Mouse (Mus musculus): ENCODE data around the gene Slc44a5. TPM values are rescaled to one million over a fixed set of nuclear protein-coding genes. Genes with fewer than 3 reads are reported as not detected.

The Slc44a5 gene
- polyA plus RNA-seq, 1 experiment = 3.7 TPM

DNA sequence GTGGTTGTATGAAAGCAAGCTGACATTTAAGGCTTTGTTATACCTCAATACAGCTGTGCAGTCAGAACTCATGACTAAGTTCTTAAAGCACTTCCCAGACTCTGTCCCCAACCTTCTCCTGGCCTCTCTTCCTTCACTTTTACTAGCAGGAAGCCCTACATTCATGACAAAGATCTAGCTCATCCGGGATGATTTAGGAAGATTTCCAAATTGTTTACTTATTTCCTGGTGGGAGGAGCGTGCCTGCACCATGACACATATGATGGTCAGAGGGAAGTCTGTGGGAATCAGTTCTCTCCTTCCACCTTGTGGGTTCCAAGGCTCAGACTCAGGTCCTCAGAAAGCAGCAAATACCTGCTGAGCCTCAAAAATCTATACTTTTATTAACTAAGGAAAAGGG lies 317.1 kb downstream of the Slc44a5 start:
- H3K27me3 ChIP-seq (ENCODE audit: control insufficient read depth, insufficient read depth, low read length) = no peaks in the 10 kb centered on the region
- TF ChIP-seq POLR2A (IDR thresholded peaks at IDR 0.05; ENCODE audit: control insufficient read depth, low read depth, low read length) = no peak
- TF ChIP-seq CTCF (IDR thresholded peaks at IDR 0.05; ENCODE audit: control insufficient read depth, insufficient read depth, insufficient replicate concordance, low read depth, low read length) = no peak
- H3K36me3 ChIP-seq (ENCODE audit: control insufficient read depth, insufficient read depth, low read length) = no peaks in the 10 kb centered on the region
- H3K4me1 ChIP-seq (ENCODE audit: control insufficient read depth, insufficient read depth, low read length) = no peaks in the 10 kb centered on the region
- no peak overlapping the region for H3K27ac ChIP-seq (ENCODE audit: control insufficient read depth, insufficient read depth, low read depth, low read length)
- H3K4me3 ChIP-seq (ENCODE audit: control insufficient read depth, low read depth, low read length) = no peak overlapping the region

- H3K27ac ChIP-seq (ENCODE audit: control insufficient read depth, insufficient read depth, low read depth, low read length) = no peak overlapping the region
- TF ChIP-seq CTCF (IDR thresholded peaks at IDR 0.05; ENCODE audit: control insufficient read depth, insufficient read depth, insufficient replicate concordance, low read depth, low read length) (no peak), POLR2A (IDR thresholded peaks at IDR 0.05; ENCODE audit: control insufficient read depth, low read depth, low read length) (no peak)
- H3K4me3 ChIP-seq (ENCODE audit: control insufficient read depth, low read depth, low read length) = no peak overlapping the region
- no peaks in the 10 kb centered on the region for H3K36me3 ChIP-seq (ENCODE audit: control insufficient read depth, insufficient read depth, low read length)
- no peaks in the 10 kb centered on the region for H3K4me1 ChIP-seq (ENCODE audit: control insufficient read depth, insufficient read depth, low read length)
- no peaks in the 10 kb centered on the region for H3K27me3 ChIP-seq (ENCODE audit: control insufficient read depth, insufficient read depth, low read length)
Observed at GRCm38 (mm10) chr3:154292126-154292525, 318.9 kb downstream of the Slc44a5 start.

- Histone ChIP-seq H3K27ac (ENCODE audit: control insufficient read depth, insufficient read depth, low read depth, low read length) (no peak overlapping the region), H3K27me3 (ENCODE audit: control insufficient read depth, insufficient read depth, low read length) (no peaks in the 10 kb centered on the region), H3K36me3 (ENCODE audit: control insufficient read depth, insufficient read depth, low read length) (no peaks in the 10 kb centered on the region), H3K4me3 (ENCODE audit: control insufficient read depth, low read depth, low read length) (no peak overlapping the region), H3K4me1 (ENCODE audit: control insufficient read depth, insufficient read depth, low read length) (no peaks in the 10 kb centered on the region; the same call in 1 of the 2 replicates)
- TF ChIP-seq POLR2A (IDR thresholded peaks at IDR 0.05; ENCODE audit: control insufficient read depth, low read depth, low read length) (no peak), CTCF (IDR thresholded peaks at IDR 0.05; ENCODE audit: control insufficient read depth, insufficient read depth, insufficient replicate concordance, low read depth, low read length) (no peak)
Observed at GRCm38 (mm10) chr3:154293839-154294490, 320.7 kb downstream of the Slc44a5 start.

GRCm38 (mm10) chr3:154294924-154295834 lies 321.9 kb downstream of the Slc44a5 start:
- no peaks in the 10 kb centered on the region for H3K27me3 ChIP-seq (ENCODE audit: control insufficient read depth, insufficient read depth, low read length)
- H3K4me3 ChIP-seq (ENCODE audit: control insufficient read depth, low read depth, low read length) = no peak overlapping the region
- H3K36me3 ChIP-seq (ENCODE audit: control insufficient read depth, insufficient read depth, low read length) = no peaks in the 10 kb centered on the region
- H3K27ac ChIP-seq (ENCODE audit: control insufficient read depth, insufficient read depth, low read depth, low read length) = no peak overlapping the region
- no peaks in the 10 kb centered on the region; the same call in 1 of the 2 replicates for H3K4me1 ChIP-seq (ENCODE audit: control insufficient read depth, insufficient read depth, low read length)
- TF ChIP-seq POLR2A (IDR thresholded peaks at IDR 0.05; ENCODE audit: control insufficient read depth, low read depth, low read length) = no peak
- TF ChIP-seq CTCF (IDR thresholded peaks at IDR 0.05; ENCODE audit: control insufficient read depth, insufficient read depth, insufficient replicate concordance, low read depth, low read length) = no peak

GRCm38 (mm10) chr3:154297499-154297898 lies 324.3 kb downstream of the Slc44a5 start:
- peaks cover 2% of the 10 kb centered on the region for H3K4me1 ChIP-seq (ENCODE audit: control insufficient read depth, insufficient read depth, low read length)
- H3K27me3 ChIP-seq (ENCODE audit: control insufficient read depth, insufficient read depth, low read length) = no peaks in the 10 kb centered on the region
- TF ChIP-seq POLR2A (IDR thresholded peaks at IDR 0.05; ENCODE audit: control insufficient read depth, low read depth, low read length) (no peak), CTCF (IDR thresholded peaks at IDR 0.05; ENCODE audit: control insufficient read depth, insufficient read depth, insufficient replicate concordance, low read depth, low read length) (no peak)
- no peak overlapping the region for H3K4me3 ChIP-seq (ENCODE audit: control insufficient read depth, low read depth, low read length)
- H3K27ac ChIP-seq (ENCODE audit: control insufficient read depth, insufficient read depth, low read depth, low read length) = no peak overlapping the region
- no peaks in the 10 kb centered on the region for H3K36me3 ChIP-seq (ENCODE audit: control insufficient read depth, insufficient read depth, low read length)

DNA sequence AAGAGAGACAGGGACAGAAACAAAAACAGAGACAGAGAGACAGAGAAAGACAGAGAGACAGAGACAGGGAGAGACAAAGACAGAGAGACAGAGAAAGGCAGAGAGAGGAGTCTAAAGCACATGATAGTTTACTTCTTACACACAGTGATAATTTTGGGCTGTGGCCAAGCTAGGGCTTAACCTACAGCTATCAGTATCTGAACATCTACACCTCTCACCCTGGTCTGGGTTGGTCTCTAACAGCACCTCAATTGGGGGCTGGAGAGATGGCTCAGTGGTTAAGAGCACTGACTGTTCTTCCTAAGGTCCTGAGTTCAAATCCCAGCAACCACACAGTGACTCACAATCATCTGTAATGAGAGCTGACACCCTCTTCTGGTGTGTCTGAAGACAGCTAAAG lies 325.3 kb downstream of the Slc44a5 start:
- H3K36me3 ChIP-seq (ENCODE audit: control insufficient read depth, insufficient read depth, low read length) = no peaks in the 10 kb centered on the region
- H3K4me3 ChIP-seq (ENCODE audit: control insufficient read depth, low read depth, low read length) = no peak overlapping the region
- H3K27ac ChIP-seq (ENCODE audit: control insufficient read depth, insufficient read depth, low read depth, low read length) = no peak overlapping the region
- TF ChIP-seq CTCF (IDR thresholded peaks at IDR 0.05; ENCODE audit: control insufficient read depth, insufficient read depth, insufficient replicate concordance, low read depth, low read length) (no peak), POLR2A (IDR thresholded peaks at IDR 0.05; ENCODE audit: control insufficient read depth, low read depth, low read length) (no peak)
- H3K4me1 ChIP-seq (ENCODE audit: control insufficient read depth, insufficient read depth, low read length) = peaks cover 2% of the 10 kb centered on the region
- no peaks in the 10 kb centered on the region for H3K27me3 ChIP-seq (ENCODE audit: control insufficient read depth, insufficient read depth, low read length)

- peak overlapping the region; percentile 89 for H3K27ac ChIP-seq (ENCODE audit: control insufficient read depth, insufficient read depth, low read depth, low read length)
- H3K36me3 ChIP-seq (ENCODE audit: control insufficient read depth, insufficient read depth, low read length) = no peaks in the 10 kb centered on the region
- H3K4me3 ChIP-seq (ENCODE audit: control insufficient read depth, low read depth, low read length) = peak overlapping the region; percentile 86
- TF ChIP-seq POLR2A (IDR thresholded peaks at IDR 0.05; ENCODE audit: control insufficient read depth, low read depth, low read length) (peak; percentile 94), CTCF (IDR thresholded peaks at IDR 0.05; ENCODE audit: control insufficient read depth, insufficient read depth, insufficient replicate concordance, low read depth, low read length) (no peak)
- H3K27me3 ChIP-seq (ENCODE audit: control insufficient read depth, insufficient read depth, low read length) = no peaks in the 10 kb centered on the region
- peaks cover 2% of the 10 kb centered on the region for H3K4me1 ChIP-seq (ENCODE audit: control insufficient read depth, insufficient read depth, low read length)
Observed at GRCm38 (mm10) chr3:154300006-154300405, 326.8 kb downstream of the Slc44a5 start.
